Mouse (Mus musculus) spleen, postnatal 10 days (tissue): ENCODE measurements around the gene Hoxd12.

Experiments
- DNase-seq, 2 experiments: peaks; one replicate each; pipeline ENCODE4 v3.0.0; 2021 to 2022; ENCODE audit warnings: low spot score in 2 of 2

The Hoxd12 gene

DNA sequence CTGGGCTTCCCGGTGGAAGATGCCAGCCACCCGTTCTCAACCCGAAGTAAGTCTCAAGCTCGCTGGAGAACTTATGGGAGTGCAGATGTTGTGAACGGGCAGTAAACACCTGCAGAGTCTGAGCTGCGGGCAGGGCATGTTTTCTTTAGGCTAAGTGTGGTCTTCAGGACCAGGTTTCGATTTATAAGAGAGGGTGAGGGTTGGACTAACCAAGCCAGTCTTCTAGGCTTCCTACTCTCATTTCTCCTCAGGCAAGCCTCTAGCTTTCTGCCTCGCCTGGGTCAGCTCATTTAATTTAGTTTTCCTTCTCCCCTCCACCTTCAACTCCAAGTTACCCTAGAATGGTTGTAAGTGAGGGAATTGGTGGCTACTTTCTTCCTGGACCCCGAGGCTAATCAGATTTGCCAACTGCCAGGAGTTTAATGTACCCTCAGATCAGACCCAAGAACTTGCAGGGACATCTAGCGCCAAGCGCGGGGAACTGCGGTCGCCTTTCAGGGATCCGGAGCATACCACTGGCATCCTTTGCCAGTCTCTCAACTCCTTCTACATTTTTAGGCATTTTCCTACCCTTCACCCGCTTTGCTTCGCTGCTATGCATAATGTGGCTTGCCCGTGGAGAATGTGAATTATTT, 11.4 kb upstream of the Hoxd12 start:
- DNase-seq, result peak in 1 of 2 experiments; percentile 35

- DNase-seq, result no peak
Measured at GRCm38 (mm10) chr2:74666411-74666810, 8.4 kb upstream of the Hoxd12 start.

DNA sequence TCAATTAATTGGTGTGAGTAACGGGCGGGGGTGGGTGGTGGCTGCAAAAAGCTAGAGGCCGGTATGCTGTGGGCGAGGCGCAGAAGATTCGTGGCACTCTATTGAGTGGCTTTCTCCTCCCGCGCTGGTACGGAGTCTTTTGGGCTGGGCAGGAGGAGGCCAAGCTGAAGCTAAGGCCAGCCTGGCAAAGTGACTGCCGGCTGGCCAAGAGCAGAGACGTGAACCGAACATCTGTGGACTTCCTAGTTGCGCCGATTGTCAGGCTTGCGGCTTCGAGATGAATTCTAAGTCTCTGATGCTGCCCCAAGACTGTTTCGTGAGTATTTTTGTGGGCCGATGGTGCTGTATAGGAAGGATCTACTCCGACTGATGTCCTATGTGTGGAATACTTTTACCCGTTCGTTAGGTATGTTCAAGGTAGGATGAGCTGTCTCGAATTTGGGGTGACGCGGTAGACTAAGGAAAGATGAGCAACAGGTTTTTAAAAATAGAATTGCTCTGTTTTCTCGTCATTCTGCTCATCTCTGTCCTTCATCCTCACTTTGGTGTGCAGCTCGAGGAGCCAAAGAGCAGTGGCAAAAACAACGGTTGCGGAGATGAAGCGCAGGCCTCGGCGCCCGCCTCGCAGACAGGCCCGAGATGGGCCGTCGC, 7.5 kb upstream of the Hoxd12 start:
- DNase-seq, result no peak

- DNase-seq, result no peak
Measured at GRCm38 (mm10) chr2:74667842-74668357, 6.9 kb upstream of the Hoxd12 start, which contains the start of gene Hoxd13. Gene Hoxd13 (plus strand): TSS chr2:74668310.

DNA sequence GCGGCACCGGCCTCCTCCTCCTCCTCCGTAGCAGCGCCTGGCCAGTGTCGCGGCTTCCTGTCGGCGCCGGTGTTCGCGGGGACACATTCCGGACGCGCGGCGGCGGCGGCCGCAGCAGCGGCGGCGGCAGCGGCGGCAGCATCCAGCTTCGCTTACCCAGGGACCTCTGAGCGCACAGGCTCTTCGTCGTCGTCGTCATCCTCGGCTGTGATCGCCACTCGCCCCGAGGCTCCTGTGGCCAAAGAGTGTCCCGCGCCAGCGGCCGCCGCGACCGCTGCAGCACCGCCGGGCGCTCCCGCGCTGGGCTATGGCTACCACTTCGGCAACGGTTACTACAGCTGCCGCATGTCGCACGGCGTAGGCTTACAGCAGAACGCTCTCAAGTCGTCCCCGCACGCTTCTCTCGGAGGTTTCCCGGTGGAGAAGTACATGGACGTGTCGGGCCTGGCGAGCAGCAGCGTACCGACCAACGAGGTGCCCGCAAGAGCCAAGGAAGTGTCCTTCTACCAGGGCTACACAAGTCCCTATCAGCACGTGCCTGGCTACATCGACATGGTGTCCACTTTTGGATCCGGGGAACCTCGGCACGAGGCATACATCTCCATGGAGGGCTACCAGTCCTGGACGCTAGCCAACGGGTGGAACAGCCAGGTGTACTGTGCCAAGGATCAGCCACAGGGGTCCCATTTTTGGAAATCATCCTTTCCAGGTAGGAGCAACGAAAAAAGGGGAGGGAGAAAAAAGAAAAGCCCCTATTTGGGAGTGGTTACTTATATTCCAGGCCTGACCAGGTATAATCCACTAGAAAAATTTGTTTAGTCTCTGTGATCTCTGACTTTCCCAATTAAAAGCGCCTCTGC, 6.2 kb upstream of the Hoxd12 start:
- no peak for DNase-seq

GRCm38 (mm10) chr2:74669230-74669578, 5.6 kb upstream of the Hoxd12 start:
- DNase-seq, result no peak

- DNase-seq, result no peak
Measured at GRCm38 (mm10) chr2:74669650-74670235, 5.1 kb upstream of the Hoxd12 start.

- DNase-seq, result no peak
Measured at GRCm38 (mm10) chr2:74670632-74671188, 4.1 kb upstream of the Hoxd12 start.

GRCm38 (mm10) chr2:74671847-74672246, 3.0 kb upstream of the Hoxd12 start:
- DNase-seq, result no peak

DNA sequence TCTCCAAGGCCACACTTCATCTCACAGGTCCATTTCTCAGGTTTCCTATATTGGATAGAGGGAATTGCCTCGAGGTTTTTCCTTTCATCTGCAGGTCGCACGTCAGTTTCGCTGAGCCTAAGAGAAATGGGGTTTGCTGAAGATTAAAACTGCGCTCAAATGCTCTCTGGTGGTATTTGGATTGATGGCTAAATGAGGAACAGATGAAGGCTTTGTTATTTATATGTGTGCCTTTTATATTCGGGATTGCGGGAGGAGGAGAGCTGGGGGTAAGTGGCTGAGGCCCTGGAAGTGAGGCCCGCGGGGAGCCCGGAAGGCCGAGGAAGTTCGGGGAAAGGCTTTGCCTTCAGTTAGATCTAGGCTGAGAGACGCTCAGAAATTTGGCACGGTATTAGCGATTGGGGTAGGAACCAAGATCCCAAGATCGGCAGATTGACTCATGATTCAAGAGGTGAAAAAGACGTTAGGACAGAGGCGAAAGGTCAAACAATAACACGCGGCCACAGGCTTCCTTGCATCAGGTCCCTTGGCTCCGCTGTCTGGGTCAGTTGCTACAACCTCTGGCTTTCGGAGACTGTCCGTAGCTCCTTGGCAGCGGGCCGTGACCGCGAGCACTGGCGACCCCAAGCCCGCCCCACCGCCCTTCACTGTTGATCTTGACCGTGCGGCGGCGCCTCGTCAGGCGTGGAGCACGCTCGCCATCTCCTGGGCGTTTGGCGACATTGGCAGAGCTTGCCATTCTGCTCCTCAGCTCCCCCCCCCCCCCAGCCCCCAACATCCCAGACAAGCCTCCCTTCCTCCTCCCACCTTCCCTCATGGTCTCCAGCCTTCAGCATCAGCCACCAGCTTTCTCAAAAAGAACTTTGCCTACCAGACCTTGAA, 2.1 kb upstream of the Hoxd12 start:
- DNase-seq, result peak in 1 of 2 experiments; percentile 59

GRCm38 (mm10) chr2:74673835-74674425, 883 bp upstream of the Hoxd12 start:
- no peak for DNase-seq

DNA sequence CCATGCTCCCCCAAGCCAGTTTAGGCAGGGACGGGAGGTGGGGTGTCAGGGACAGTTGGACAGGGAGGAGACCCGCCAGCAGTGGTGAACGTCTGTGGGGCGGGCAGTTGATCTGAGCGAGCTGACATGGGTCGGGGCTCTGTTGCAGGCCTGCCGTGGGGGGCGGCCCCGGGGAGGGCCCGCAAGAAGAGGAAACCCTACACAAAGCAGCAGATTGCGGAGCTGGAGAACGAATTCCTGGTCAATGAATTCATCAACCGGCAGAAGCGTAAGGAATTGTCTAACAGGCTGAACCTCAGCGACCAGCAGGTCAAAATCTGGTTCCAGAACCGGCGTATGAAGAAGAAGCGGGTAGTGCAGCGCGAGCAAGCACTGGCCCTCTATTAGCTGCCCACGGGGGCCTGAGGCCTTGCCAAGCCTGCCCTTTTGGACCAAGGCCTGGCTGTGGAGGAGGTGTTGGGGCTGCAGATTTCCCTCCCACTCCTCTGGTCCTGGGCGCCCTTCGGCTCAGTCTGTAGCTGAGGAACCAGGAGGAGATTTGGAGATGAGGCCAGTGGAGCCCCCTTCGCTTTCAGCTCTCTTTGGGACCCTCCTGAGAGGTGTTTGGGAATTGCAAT, 961 bp downstream of the Hoxd12 start:
- DNase-seq, result no peak

DNA sequence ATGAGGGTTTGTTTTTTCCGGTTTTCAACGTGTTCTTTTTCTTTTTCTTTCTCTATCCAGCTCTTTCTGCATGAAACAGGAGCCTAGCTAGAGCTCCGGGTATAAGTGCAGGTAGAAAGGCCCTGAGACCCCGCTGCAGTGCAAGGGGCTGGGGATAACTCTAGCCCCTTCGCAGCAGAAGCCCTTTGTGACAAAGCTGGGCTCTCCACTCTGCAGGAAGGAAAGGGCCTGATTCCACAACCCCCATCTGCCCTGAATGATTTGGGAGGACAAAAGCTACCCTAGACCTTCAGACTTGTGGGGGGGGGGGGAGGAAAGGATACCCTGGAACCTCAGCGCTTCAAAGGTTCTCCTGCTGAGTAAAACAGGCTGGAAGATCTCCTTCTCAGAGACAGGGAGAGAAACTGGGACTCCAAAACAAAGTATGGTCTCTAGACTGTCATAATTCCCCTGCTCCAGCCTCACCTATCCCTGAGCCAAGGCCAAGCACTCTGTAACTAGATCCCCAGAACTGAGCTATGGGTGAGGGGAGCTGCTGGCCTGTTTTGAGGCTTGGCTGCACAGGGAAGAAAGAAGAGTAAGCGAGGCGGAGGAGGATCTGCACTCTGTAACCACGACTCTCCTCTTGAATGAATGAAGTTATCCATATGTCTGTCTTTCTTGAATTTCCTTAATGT, 1.7 kb downstream of the Hoxd12 start:
- DNase-seq, result no peak

- DNase-seq, result no peak
Measured at GRCm38 (mm10) chr2:74677106-74677505, 2.3 kb downstream of the Hoxd12 start.

DNA sequence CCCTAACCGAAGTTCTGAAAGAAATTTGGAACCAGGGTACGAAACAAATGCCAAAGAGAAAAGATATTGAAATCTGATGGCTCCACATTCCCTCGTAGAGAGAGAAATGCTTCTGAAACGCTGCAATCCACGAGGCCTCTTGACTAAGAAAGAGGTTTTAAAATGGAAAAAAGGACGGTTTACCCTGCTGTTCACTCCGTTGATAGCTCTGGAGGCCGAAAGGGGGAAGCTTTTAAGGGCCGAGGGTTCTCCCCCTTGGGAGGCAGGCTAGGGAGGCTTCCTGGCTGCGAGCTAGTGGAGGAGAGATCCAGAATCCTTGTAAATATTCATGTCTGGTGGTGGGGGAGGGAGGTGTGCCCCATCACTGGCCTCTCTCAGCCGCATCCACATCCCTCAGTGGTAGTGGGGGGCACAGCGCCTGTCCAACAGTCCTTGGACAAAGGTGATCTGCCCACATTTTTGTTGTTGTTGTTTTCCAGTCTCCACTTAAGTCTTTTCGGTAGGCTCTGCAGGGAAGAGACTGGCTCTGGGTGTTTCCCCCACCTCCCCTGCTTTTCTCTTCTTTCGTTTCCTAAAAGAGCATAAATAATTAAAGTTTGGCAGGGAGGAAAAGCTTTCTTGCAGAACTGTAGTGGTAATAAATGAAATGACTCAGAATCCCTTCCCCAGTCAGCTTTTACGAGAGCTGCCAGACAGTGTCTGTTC, 4.2 kb downstream of the Hoxd12 start, which contains the start of gene Hoxd11:
Gene Hoxd11, plus strand, starts transcription at position 667 of the 705 bp plus-strand sequence.
- no peak for DNase-seq

DNA sequence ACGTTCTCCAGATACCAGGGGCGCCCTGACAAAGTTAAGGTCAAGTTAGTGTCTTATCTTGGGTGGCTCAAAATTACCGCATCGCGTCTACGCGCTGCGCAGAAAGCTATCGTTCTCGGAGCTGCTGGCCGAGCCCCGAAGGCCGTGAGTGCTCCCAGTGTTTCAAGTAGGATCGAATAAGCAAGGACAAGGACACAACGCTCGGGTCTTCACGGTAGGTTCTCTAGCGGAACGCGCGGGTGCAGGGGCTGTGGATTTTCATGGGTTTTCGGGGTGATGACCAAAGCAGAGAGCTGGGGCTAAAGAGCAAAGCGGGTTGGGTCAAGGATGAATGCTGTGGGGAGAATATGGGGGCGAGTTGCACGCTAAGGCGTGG, 4.8 kb downstream of the Hoxd12 start:
- DNase-seq, result no peak

DNA sequence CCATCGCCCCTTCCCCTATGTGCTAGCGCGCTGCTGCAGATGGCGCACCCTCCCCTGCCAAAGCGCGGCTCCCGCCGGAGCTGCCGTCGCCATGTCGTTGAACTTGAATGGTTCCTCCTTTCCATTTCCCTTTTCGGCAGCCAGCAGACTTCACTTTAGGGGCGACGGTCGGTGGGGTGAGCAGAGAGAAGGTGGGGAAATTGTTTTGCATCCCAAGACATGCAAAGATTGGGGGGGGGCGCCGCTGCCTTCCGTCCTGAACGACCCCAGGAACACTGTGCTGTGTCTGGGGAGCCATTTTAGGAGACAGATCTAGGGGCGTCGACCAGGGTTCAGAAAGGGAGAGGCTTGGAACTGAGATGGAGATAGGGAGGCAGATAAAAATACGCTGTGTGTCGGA, 5.2 kb downstream of the Hoxd12 start:
- peak in 1 of 2 experiments; percentile 15 for DNase-seq

GRCm38 (mm10) chr2:74680561-74681398, 6.0 kb downstream of the Hoxd12 start:
- DNase-seq, result no peak
